Mouse (Mus musculus) bone marrow, adult 2 months (tissue): ENCODE data around the gene Atp13a1. TPM values are rescaled to one million over a fixed set of nuclear protein-coding genes. Genes with fewer than 3 reads are reported as not detected.

Source experiments
- H3K27ac ChIP-seq: fragments of 200-500 bp; 2 replicates; pipeline ENCODE4 v1.5.1; 2012; ENCODE audit warnings: low read depth, mild to moderate bottlenecking, control low read depth, inconsistent platforms, low read length; ENCODE audit not compliant: control insufficient read depth, poor library complexity, insufficient read depth
- H3K4me1 ChIP-seq: fragments of 200-500 bp; 2 replicates; pipeline ENCODE4 v1.6.1; 2011; ENCODE audit warnings: low read length; ENCODE audit not compliant: control insufficient read depth, insufficient read depth
- H3K4me3 ChIP-seq: fragments of 200-500 bp; replicated peaks from 2 replicates; pipeline ENCODE3; 2011; ENCODE audit warnings: mild to moderate bottlenecking, low read depth, low read length, control low read depth; ENCODE audit not compliant: control insufficient read depth
- CTCF ChIP-seq: fragments of 200-500 bp; IDR thresholded peaks from 2 replicates; pipeline ENCODE4 v1.5.1; 2011; ENCODE audit warnings: low read length, control low read depth; ENCODE audit not compliant: control insufficient read depth, insufficient read depth
- POLR2A ChIP-seq: fragments of 200-500 bp; IDR thresholded peaks from 2 replicates; pipeline ENCODE4 v1.6.1; 2011; ENCODE audit warnings: low read depth, mild to moderate bottlenecking, control low read depth, low read length, borderline replicate concordance; ENCODE audit not compliant: control insufficient read depth
- WGBS: fragments of 180-500 bp; shearing (Covaris S2); methylation state at CpG from one replicate; pipeline ENCODE4 v1.1.7; 2018; 5-methylcytosine and 5-hydroxymethylcytosine counted together
- polyA plus RNA-seq: library from polyadenylated mRNA; stranded (reverse); fragments of >200 nt; gene quantifications from 2 replicates; pipeline ENCODE4 v1.2.4, GENCODE M21; 2011; ENCODE audit warnings: low replicate concordance; ENCODE audit not compliant: missing spikeins, insufficient read depth, insufficient read length

The Atp13a1 gene
- polyA plus RNA-seq, 1 experiment: 44.4 TPM

- 0 out of 2 replicates have a peak overlapping the region, but pooled peaks have one; percentile 39 for H3K27ac ChIP-seq
- 91% methylated on average over 10 of the region's 10 CpGs for WGBS
- H3K4me1 ChIP-seq: peaks cover 11% of the 10 kb centered on the region
- no peak overlapping the region for H3K4me3 ChIP-seq
- TF ChIP-seq CTCF (no peak), POLR2A (no peak)
These were observed 14.1 kb downstream of the Atp13a1 start for GRCm38 (mm10) chr8:69805086-69805485.

- H3K4me3 ChIP-seq: no peak overlapping the region
- 88% methylated on average over 9 of the region's 9 CpGs for WGBS
- no peak for TF ChIP-seq CTCF
- TF ChIP-seq POLR2A: no peak
- H3K4me1 ChIP-seq: peaks cover 11% of the 10 kb centered on the region
- peak overlapping the region; percentile 39 for H3K27ac ChIP-seq
These were observed 14.5 kb downstream of the Atp13a1 start for GRCm38 (mm10) chr8:69805491-69805890.

GRCm38 (mm10) chr8:69807236-69807635, 16.3 kb downstream of the Atp13a1 start:
- H3K4me1 ChIP-seq: peaks cover 11% of the 10 kb centered on the region
- H3K4me3 ChIP-seq: no peak overlapping the region
- peak overlapping the region; percentile 57; the same call in 1 of the 2 replicates for H3K27ac ChIP-seq
- WGBS: 89% methylated on average over 5 of the region's 5 CpGs
- TF ChIP-seq CTCF (no peak), POLR2A (no peak)

GRCm38 (mm10) chr8:69808094-69808863, 17.3 kb downstream of the Atp13a1 start, which contains the start of gene Gmip:
Gene Gmip (plus strand): TSS chr8:69808679.
- Histone ChIP-seq H3K4me1 (peaks cover 11% of the 10 kb centered on the region), H3K27ac (peak within 1 kb of the TSS; percentile 40), H3K4me3 (peak within 1 kb of the TSS; percentile 87)
- TF ChIP-seq POLR2A: peak; percentile 86; the same call in 1 of the 2 replicates
- no peak for TF ChIP-seq CTCF
- 6% methylated on average over 28 of the region's 28 CpGs for WGBS

- WGBS: under 1% methylated on average over 23 of the region's 23 CpGs
- H3K4me1 ChIP-seq: peaks cover 11% of the 10 kb centered on the region
- peak overlapping the region; percentile 40 for H3K27ac ChIP-seq
- no peak for TF ChIP-seq CTCF
- TF ChIP-seq POLR2A: no peak
- H3K4me3 ChIP-seq: peak overlapping the region; percentile 87
These were observed 18.0 kb downstream of the Atp13a1 start for GRCm38 (mm10) chr8:69808864-69809403.

GRCm38 (mm10) chr8:69809820-69810219, 18.9 kb downstream of the Atp13a1 start:
- no peak overlapping the region for H3K27ac ChIP-seq
- no peak for TF ChIP-seq CTCF
- TF ChIP-seq POLR2A: no peak
- H3K4me1 ChIP-seq: peaks cover 11% of the 10 kb centered on the region
- 47% methylated on average over 3 of the region's 3 CpGs for WGBS
- H3K4me3 ChIP-seq: peak overlapping the region; percentile 29

- Histone ChIP-seq H3K4me1 (no peaks in the 10 kb centered on the region), H3K27ac (no peak overlapping the region), H3K4me3 (no peak overlapping the region)
- TF ChIP-seq CTCF: no peak
- no peak for TF ChIP-seq POLR2A
- 82% methylated on average over 2 of the region's 2 CpGs for WGBS
These were observed 23.9 kb downstream of the Atp13a1 start for GRCm38 (mm10) chr8:69814881-69815280.

- Histone ChIP-seq H3K4me3 (no peak overlapping the region), H3K4me1 (no peaks in the 10 kb centered on the region), H3K27ac (no peak overlapping the region)
- no peak for TF ChIP-seq CTCF
- TF ChIP-seq POLR2A: no peak
- WGBS: 80% methylated on average over 4 of the region's 4 CpGs
These were observed 24.4 kb downstream of the Atp13a1 start for GRCm38 (mm10) chr8:69815396-69815795.

- Histone ChIP-seq H3K4me1 (peaks cover 2% of the 10 kb centered on the region), H3K4me3 (no peak overlapping the region), H3K27ac (no peak overlapping the region)
- whole genome bisulfite sequencing: 87% methylated on average over 9 of the region's 9 CpGs
- TF ChIP-seq CTCF (no peak), POLR2A (no peak)
These were observed 29.5 kb downstream of the Atp13a1 start for GRCm38 (mm10) chr8:69820466-69820865.
